Mouse (Mus musculus): ENCODE results near the gene Pln.

DNA sequence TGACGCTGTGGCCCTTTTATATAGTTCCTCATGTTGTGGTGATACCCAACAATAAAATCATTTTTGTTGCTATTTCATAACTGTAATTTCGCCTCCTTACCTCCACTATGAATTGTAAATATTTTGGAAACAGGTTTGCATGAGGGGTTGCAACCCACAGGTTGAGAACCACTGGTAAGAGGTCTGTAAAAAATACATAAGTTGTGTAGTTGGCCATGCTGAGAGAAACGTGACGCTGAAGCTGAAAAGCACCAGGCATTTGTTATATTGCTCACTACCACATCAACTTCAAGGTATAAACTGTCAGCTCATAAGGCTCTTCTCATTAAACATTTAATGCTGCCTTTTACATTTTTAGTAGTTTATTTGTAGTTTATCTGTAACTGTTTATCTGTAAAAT is 8.0 kb downstream of the Pln start:
- TF ChIP-seq CTCF (IDR thresholded peaks at IDR 0.05; ENCODE audit: low read depth) = no peak
- no peak for TF ChIP-seq EP300 (IDR thresholded peaks at IDR 0.05; ENCODE audit: low read depth)

Data from liver, postnatal 0 days (tissue).